Comparison of ENCODE assay signal across 28 mouse cellular contexts in genomic region chr6:25437875-25438274, GRCm38 (mm10).
DNase-seq lines count a peak whose midpoint lies in the region; ATAC-seq and TF ChIP-seq lines count a peak whose summit lies in the region.
"Had no signal": no experiment of that assay in that cellular context is flagged by ENCODE, and none has a peak within 500 bp of the region (broad histone marks: within the 10 kb centered on the region; RNA-seq: fewer than 3 reads in every experiment).

No protein-coding gene starts in this region.

- no peak overlapping the region for H3K4me2 ChIP-seq in CH12.LX (ENCODE audit: insufficient read depth, low read depth, poor library complexity, severe bottlenecking)
- H3K4me2 ChIP-seq in forebrain, embryonic 15.5 days (replicated peaks), result no peak overlapping the region
- H3K4me2 ChIP-seq in neural tube, embryonic 15.5 days, result no peak overlapping the region
- H3K4me2 ChIP-seq: embryonic facial prominence, embryonic 13.5 days; heart, embryonic 13.5 days; hindbrain, embryonic 13.5 days; intestine, embryonic 15.5 days; limb, embryonic 13.5 days; liver, embryonic 12.5 days; midbrain, embryonic 15.5 days; neural tube, embryonic 13.5 days had no signal

- ATAC-seq in frontal cortex, adult (ENCODE audit: low TSS enrichment), result peak; percentile 41; the same call in 1 of the 2 replicates
- peak; percentile 89 for ATAC-seq in forebrain, embryonic 15.5 days (replicated peaks)
- ATAC-seq in neural tube, embryonic 15.5 days (ENCODE audit: low FRiP score), result no peak
- ATAC-seq: activated CD4-positive, CD25-positive, alpha-beta regulatory T cell, adult 4 months; intestine, embryonic 15.5 days; liver, embryonic 12.5 days; midbrain, embryonic 15.5 days had no signal

- TF ChIP-seq EP300 in CH12.LX (IDR thresholded peaks at IDR 0.05; ENCODE audit: low read length), result no peak

- H3K4me3 ChIP-seq in CH12.LX (replicated peaks in 1 of 3; ENCODE audit: low read depth in 2 of 3, low read length in 2 of 3, poor library complexity in 1 of 3), result no peak overlapping the region
- H3K4me3 ChIP-seq in forebrain, embryonic 15.5 days, result no peak overlapping the region
- no peak overlapping the region for H3K4me3 ChIP-seq in neural tube, embryonic 15.5 days (replicated peaks)
- H3K4me3 ChIP-seq: embryonic facial prominence, embryonic 13.5 days; heart, embryonic 13.5 days; hindbrain, embryonic 13.5 days; intestine, embryonic 15.5 days; limb, embryonic 13.5 days; liver, embryonic 12.5 days; midbrain, embryonic 15.5 days; myocyte; neural tube, embryonic 13.5 days had no signal

- no peaks in the 10 kb centered on the region for H3K27me3 ChIP-seq in CH12.LX (replicated peaks)
- no peaks in the 10 kb centered on the region for H3K27me3 ChIP-seq in forebrain, embryonic 15.5 days
- no peaks in the 10 kb centered on the region for H3K27me3 ChIP-seq in neural tube, embryonic 15.5 days (replicated peaks)
- H3K27me3 ChIP-seq: embryonic facial prominence, embryonic 13.5 days; heart, embryonic 13.5 days; hindbrain, embryonic 13.5 days; intestine, embryonic 15.5 days; limb, embryonic 13.5 days; liver, embryonic 12.5 days; midbrain, embryonic 15.5 days; neural tube, embryonic 13.5 days had no signal

- H3K4me1 ChIP-seq in CH12.LX (ENCODE audit: control insufficient read depth in 1 of 2, insufficient read depth in 2 of 2), result no peaks in the 10 kb centered on the region
- 0 out of 2 replicates have a peak, but pooled peaks cover 2% of the 10 kb centered on the region for H3K4me1 ChIP-seq in forebrain, embryonic 15.5 days
- no peaks in the 10 kb centered on the region for H3K4me1 ChIP-seq in neural tube, embryonic 15.5 days
- H3K4me1 ChIP-seq: embryonic facial prominence, embryonic 13.5 days; heart, embryonic 13.5 days; hindbrain, embryonic 13.5 days; intestine, embryonic 15.5 days; limb, embryonic 13.5 days; liver, embryonic 12.5 days; midbrain, embryonic 15.5 days; neural tube, embryonic 13.5 days had no signal

- no peaks in the 10 kb centered on the region for H3K36me3 ChIP-seq in CH12.LX (replicated peaks in 1 of 2; ENCODE audit: control insufficient read depth in 1 of 2, insufficient read depth in 1 of 2, low read length in 1 of 2)
- no peaks in the 10 kb centered on the region for H3K36me3 ChIP-seq in forebrain, embryonic 15.5 days
- H3K36me3 ChIP-seq in neural tube, embryonic 15.5 days, result no peaks in the 10 kb centered on the region
- H3K36me3 ChIP-seq: embryonic facial prominence, embryonic 13.5 days; heart, embryonic 13.5 days; hindbrain, embryonic 13.5 days; intestine, embryonic 15.5 days; limb, embryonic 13.5 days; liver, embryonic 12.5 days; midbrain, embryonic 15.5 days; neural tube, embryonic 13.5 days had no signal

- 1% methylated on average over 2 of the region's 2 CpGs for WGBS in forebrain, embryonic 15.5 days
- WGBS in neural tube, embryonic 15.5 days, result 60% methylated on average over 2 of the region's 2 CpGs

- H3K9me3 ChIP-seq in CH12.LX (replicated peaks; ENCODE audit: low read length), result no peaks in the 10 kb centered on the region
- H3K9me3 ChIP-seq in forebrain, embryonic 15.5 days, result no peaks in the 10 kb centered on the region
- H3K9me3 ChIP-seq in neural tube, embryonic 15.5 days (replicated peaks), result no peaks in the 10 kb centered on the region
- H3K9me3 ChIP-seq: embryonic facial prominence, embryonic 13.5 days; heart, embryonic 13.5 days; hindbrain, embryonic 13.5 days; intestine, embryonic 15.5 days; limb, embryonic 13.5 days; liver, embryonic 12.5 days; midbrain, embryonic 15.5 days; neural tube, embryonic 13.5 days had no signal

- no peak overlapping the region for H3K9ac ChIP-seq in CH12.LX (ENCODE audit: insufficient read depth, low read depth)
- no peak overlapping the region for H3K9ac ChIP-seq in forebrain, embryonic 15.5 days (replicated peaks)
- no peak overlapping the region for H3K9ac ChIP-seq in neural tube, embryonic 15.5 days (replicated peaks)
- H3K9ac ChIP-seq: embryonic facial prominence, embryonic 13.5 days; heart, embryonic 13.5 days; hindbrain, embryonic 13.5 days; intestine, embryonic 15.5 days; limb, embryonic 13.5 days; liver, embryonic 12.5 days; midbrain, embryonic 15.5 days; neural tube, embryonic 13.5 days had no signal

- in situ Hi-C loops in CH12.LX (cut with MboI; ENCODE audit: low pct_ligation_motif_present, low pct_unique_long_range_greater_than_20kb, low sequenced_read_pairs), result no loop called here

- dilution Hi-C loops in CH12.LX (cut with MboI; ENCODE audit: extremely low pct_ligation_motif_present, extremely low pct_unique_long_range_greater_than_20kb, low sequenced_read_pairs), result no loop called here

- TF ChIP-seq RAD21 in CH12.LX (IDR thresholded peaks at IDR 0.05; ENCODE audit: low read depth, low read length), result no peak

- TF ChIP-seq POLR2A in CH12.LX (IDR thresholded peaks at IDR 0.05; ENCODE audit: low read depth, low read length), result no peak
- TF ChIP-seq POLR2A in brain, embryonic 14.5 days (IDR thresholded peaks at IDR 0.05; ENCODE audit: borderline replicate concordance, extremely low read depth, insufficient read depth, insufficient read length, poor library complexity, severe bottlenecking), result no peak

- TF ChIP-seq CTCF in CH12.LX (conservative IDR thresholded peaks at IDR 0.05 in 1 of 2, IDR thresholded peaks at IDR 0.05 in 1 of 2; ENCODE audit: low read depth in 2 of 2, low read length in 2 of 2), result no peak
- TF ChIP-seq CTCF in brain, embryonic 14.5 days (IDR thresholded peaks at IDR 0.05; ENCODE audit: borderline replicate concordance, extremely low read depth, insufficient read depth, insufficient read length), result no peak

- H3K27ac ChIP-seq in CH12.LX (ENCODE audit: insufficient read depth, low read depth), result no peak overlapping the region
- no peak overlapping the region for H3K27ac ChIP-seq in forebrain, embryonic 15.5 days (replicated peaks)
- no peak overlapping the region for H3K27ac ChIP-seq in neural tube, embryonic 15.5 days (replicated peaks)
- H3K27ac ChIP-seq: embryonic facial prominence, embryonic 13.5 days; heart, embryonic 13.5 days; hindbrain, embryonic 13.5 days; intestine, embryonic 15.5 days; limb, embryonic 13.5 days; liver, embryonic 12.5 days; midbrain, embryonic 15.5 days; neural tube, embryonic 13.5 days had no signal

- DNase-seq in frontal cortex, postnatal 25 days (ENCODE audit: low spot score in 2 of 2), result no peak
- DNase-seq in CH12.LX (ENCODE audit: extremely low read depth), result no peak
- peak; percentile 84 for DNase-seq in brain, embryonic 14.5 days (ENCODE audit: low read depth)
- DNase-seq in thymus, postnatal 0 days (ENCODE audit: low spot score), result no peak
- no peak for DNase-seq in cerebellum, postnatal 4 days (ENCODE audit: low spot score in 2 of 2)
- DNase-seq: adrenal gland, adult 8-10 months; cerebellum, adult 2 months; cerebellum, postnatal 36 days; gastrocnemius, postnatal 25 days; heart, adult 18-20 months; kidney, postnatal 36 days; layer of hippocampus, adult 9-11 months; lung, adult 18-20 months; lung, postnatal 10 days; thymus, adult 18-20 months had no signal

- H3K79me2 ChIP-seq in CH12.LX (replicated peaks; ENCODE audit: control insufficient read depth, extremely low read depth, insufficient read depth, poor library complexity, severe bottlenecking), result no peaks in the 10 kb centered on the region

TF ChIP-seq in CH12.LX, 34 proteins besides CTCF, POLR2A, EP300 and RAD21:
- TF ChIP-seq RCOR1 (conservative IDR thresholded peaks at IDR 0.05; ENCODE audit: low read depth, low read length) (no peak), MAFK (IDR thresholded peaks at IDR 0.05; ENCODE audit: insufficient replicate concordance, low read length) (0 out of 2 replicates have a peak, but pooled peaks have one; percentile 22), UBTF (IDR thresholded peaks at IDR 0.05; ENCODE audit: low read depth, low read length) (no peak)
